Mouse (Mus musculus) ES-E14 (cell line): ENCODE measurements around the gene Ccdc181.

ENCODE experiments used
- CHD2 ChIP-seq: IDR thresholded peaks from 2 replicates; pipeline ENCODE4 v1.6.1; 2014; ENCODE audit warnings: mild to moderate bottlenecking, low read depth, low read length, inconsistent platforms
- HCFC1 ChIP-seq: IDR thresholded peaks from 2 replicates; pipeline ENCODE4 v1.6.1; 2012; ENCODE audit warnings: low read length, inconsistent platforms, borderline replicate concordance; ENCODE audit not compliant: insufficient read depth
- MAFK ChIP-seq: IDR thresholded peaks from 2 replicates; pipeline ENCODE4 v1.6.1; 2014; ENCODE audit warnings: mild to moderate bottlenecking, low read depth, low read length, inconsistent platforms; ENCODE audit not compliant: insufficient read depth
- ZC3H11A ChIP-seq: IDR thresholded peaks from 2 replicates; pipeline ENCODE4 v1.6.1; 2012; ENCODE audit warnings: low read depth, mild to moderate bottlenecking, inconsistent platforms, low read length, borderline replicate concordance
- ZNF384 ChIP-seq: IDR thresholded peaks from 2 replicates; pipeline ENCODE4 v1.6.1; 2012; ENCODE audit warnings: low read depth, low read length, inconsistent platforms

GRCm38 (mm10) chr1:164233447-164233846 is 41.9 kb upstream of the Ccdc181 start:
- no peak for TF ChIP-seq MAFK
- TF ChIP-seq ZC3H11A = no peak
- no peak for TF ChIP-seq ZNF384
- TF ChIP-seq HCFC1 = no peak
- TF ChIP-seq CHD2 = no peak
